Mouse (Mus musculus) forelimb bud, embryonic 11.5 days (tissue): Measurements from ENCODE around the gene Rcc1l.

Experiments
- DNase-seq: peaks from one replicate; pipeline ENCODE4 v3.0.0-alpha.2; 2012; ENCODE audit warnings: low read depth, low spot score

Rcc1l gene

DNA sequence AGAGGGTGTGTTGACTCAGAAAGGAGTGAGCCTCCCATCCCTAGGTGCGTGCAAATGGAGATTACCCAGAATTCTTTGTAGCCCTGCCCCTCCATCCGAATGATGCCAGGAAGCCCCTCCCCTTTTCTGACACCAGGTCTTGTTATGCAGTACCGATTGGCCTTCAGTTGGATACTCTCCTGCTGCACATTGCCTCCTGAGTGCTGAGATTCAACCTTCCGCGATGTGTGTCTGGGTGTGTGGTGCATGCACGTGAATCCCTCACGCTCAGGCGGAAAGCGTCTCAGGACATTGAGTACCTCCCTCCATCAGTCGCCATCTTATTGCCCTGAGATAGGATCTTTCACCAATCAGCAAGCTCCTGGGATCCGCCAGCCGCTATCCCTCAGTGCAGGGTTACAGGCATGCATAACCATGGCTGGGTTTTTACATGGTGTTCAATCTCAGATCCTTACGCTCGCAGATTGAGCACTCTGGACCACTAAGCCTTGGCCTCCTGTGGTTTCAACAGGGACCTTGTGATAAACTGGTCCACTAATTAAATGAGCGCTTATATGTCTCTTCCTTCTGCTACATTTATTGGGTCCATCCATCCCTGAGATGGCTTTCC is 57.7 kb downstream of the Rcc1l start:
- DNase-seq: no peak

DNA sequence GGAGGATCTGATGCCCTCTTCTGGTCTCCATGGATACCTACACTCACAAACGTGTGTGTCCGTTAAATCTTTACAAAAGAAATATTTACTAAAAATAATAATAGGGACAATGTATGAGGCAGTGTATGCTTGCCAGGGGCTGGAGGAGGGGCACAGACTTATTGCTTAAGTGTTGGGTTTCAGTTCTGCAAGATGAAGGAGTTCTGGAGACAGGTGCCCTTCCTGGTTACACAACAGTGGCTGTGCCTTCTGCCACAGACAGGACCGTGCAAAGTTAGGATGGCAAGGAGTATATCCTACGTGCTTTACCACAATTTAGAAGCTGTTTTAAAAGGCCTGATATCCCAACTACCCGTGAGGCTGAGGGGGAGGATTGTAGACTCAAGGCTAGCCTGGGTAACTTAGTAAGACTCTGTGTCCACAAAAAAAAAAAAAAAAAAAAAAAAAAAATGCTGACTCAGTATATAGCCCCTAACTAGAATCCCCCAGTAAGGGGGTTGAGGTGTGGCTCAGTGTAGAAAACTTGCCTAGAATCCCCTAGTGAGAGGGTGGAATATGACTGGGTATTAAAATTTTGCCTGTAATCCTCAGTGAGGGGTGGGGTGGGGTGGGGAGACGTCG is 60.8 kb downstream of the Rcc1l start:
- no peak for DNase-seq

DNA sequence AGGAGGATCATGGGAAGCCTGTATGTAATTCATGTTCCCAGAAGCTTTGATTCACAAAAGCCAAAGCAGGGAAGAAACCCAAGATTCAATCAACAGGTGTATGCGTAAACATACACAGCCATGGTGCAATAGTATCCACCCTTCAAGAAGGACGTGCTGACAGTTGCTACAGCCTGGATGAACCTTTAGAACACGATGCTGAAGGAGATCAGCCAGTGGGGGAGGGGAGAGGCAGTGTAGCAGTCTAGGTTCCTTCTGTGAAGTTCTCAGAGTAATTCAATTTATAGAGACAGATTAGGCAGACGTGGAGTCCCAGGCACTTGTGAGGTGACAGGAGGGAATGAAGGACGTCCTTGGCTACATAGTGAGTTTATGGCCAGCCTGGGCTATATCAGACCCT is 61.6 kb downstream of the Rcc1l start:
- no peak for DNase-seq

DNA sequence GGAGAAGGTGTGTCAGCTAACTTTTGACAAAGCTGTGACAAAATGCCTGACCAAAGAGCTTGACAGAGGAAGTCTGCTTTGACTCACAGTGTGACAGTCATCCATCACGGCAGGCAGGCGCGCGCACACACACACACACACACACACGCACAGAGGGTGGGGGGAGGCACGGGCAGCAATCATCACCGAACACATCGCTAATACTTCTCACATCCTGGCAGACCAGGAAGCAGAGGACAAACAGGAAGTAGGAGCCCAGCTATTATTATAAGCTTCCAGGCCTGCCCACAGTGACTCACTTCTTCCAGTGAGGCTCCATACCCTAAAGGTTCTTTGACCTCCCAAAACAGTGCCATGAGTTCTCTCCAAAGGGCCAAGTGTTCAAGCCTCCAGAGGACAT is 70.7 kb downstream of the Rcc1l start:
- no peak for DNase-seq

DNA sequence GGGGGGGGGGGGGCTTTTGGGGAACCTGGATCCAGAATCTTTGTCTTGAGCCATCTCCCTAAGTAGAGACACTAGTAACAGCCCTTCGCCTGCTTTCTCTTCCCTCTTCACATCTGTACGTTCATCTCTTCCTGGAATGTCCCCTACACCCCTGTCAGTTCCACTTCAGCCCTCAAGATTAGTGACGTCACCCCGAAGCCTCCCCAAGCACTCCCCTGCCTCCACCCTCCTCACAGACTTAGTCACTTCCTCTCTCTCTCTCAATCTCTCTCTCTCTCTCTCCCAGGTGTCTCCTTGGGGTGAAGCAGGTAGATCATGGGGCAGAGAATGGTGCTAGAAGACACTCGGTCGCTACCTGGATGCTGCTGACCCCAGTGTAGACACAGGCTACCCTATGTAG is 73.9 kb downstream of the Rcc1l start:
- DNase-seq: no peak

DNA sequence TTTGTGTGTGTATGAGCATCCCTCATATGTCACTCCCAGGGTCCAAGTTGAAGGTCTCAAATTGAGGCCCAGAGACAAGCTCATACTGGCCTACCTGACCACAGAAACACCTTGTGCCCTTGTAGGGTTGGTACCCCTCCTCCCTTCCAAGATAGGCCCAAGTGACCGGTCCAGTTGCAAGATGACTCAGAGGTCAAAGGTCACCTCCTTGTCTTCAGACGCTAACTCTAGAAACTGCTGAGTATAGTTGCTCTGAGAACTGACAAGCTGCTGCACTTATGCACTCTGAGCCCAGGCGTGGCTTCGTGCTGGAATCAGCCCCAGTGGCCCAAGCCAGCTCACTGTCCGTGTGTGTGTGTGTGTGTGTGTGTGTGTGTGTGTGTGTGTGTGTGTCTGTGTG is 74.7 kb downstream of the Rcc1l start:
- DNase-seq: no peak

DNA sequence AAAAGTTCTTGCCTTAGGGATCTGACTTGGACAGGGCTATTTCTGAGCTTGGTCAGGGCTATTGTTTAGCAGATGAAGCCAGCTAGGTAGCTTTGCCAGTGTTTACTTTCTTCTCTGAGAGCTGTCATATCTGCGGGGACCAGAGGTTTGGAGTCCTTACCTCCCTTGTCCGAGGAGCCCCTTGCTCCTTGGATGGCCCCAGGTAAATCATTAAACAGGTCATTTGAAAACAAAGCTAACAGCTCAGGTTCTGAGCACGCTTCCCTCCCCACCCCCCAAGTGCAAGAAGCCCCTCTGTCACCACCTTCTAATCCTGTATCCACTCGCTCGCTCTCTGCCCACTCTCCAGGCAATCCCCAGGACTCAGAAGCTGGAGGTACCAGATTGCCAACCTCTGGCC is 75.3 kb downstream of the Rcc1l start:
- DNase-seq: no peak

DNA sequence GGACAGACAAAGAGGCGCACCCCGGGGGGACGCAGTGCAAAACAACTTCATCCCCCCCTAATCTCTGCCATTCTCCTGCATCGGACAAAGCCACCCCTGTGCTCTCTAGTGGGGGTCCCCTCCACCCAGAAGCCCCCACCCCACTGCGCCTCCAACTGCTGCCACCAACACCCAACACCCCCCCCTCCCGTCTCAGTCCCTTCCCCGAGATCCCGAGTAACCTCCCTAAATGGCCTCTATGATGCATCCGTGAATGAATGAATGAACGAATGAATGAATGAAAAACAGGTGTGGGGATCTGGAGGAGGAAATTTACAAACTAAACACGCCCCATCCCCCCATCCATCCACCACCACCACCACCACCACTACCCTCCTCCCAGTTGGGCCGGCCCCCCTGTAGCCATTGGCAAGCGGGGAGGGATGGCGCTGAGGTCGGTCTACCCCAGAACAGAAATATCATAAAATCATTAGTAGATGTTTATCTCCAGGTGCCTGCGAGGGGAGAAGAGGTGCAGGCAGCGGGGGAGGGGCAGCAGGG is 76.3 kb downstream of the Rcc1l start:
- DNase-seq: peak; percentile 42

DNA sequence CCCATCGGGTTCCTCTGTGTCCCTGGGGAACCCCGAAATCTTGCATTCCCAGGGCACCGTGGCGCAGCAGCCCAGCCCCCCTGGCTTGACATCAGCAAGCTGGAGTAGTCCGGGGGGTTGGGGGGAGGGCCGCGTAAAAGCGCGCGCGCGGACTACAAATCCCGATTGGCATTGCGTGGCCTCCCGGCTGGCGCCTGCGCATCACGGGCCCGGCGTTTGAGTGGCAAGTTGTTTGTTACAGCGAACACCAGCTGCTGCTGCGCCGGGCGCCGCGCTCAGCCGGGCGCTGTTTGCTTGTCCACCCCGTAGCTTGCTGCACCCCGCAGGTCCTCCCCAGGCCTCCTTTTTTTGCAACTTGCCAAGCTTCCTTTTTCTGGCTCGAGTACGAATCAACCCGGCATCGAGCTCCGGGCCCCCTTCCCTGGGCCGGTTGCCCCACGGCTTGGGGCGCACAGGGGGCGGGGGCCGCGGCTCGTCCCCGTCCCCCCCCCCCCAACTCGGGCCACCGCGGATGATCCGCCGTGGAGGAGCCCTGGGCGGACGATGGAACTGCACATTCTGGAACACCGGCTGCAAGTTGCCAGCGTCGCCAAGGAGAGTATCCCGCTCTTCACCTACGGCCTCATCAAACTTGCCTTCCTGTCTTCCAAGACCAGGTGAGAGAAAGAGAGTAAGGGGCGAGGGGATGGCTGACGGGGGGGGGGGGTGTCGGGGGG is 76.9 kb downstream of the Rcc1l start, which contains the start of gene Castor2:
Castor2 (plus strand) TSS at position 216 of the 716 bp plus-strand sequence.
- DNase-seq: peak; percentile 92

DNA sequence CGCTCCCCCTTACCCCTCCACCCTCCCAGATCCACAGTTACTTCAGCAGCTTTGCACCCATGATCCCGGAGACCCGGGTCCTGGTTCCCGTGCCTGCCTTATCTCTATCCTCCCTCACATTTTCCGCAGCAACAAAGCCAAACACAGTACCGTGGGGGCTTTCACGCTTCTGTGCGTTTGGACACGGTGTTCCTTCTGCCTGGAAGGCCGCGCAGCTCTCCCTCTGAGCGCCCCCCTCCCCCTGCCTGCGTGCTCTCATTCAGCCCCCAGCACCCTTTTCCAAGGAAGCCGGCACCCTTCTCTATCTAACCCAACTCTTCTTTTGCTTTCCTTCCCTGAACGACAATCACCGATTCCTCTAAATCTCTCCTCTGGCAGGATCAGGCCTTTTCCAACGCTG is 77.6 kb downstream of the Rcc1l start:
- no peak for DNase-seq

DNA sequence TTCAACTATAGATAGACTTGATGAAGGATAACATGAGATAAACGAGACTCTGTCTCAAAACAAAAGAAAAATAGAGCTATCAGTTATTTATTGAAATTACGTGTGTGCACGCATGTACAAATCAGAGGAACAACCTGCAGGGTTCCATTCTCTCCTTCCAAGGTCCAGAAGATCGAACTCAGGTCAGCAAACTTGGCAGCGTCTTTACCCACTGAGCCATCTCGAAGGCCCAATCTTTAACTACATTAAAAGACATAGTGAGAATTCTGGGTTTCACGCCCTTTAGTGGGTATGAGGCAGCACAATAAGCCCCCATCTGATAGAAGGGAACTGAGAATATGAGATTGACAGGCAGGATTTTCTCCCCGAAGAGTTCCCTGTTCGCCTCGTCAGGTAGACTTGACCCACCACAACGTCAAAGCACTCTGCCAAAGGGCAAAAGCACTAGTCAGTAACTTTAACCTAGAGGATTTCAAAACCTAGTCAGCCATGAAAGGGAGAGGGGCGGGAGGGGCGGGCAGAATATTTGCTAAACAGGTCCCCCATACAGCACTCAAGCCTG is 78.2 kb downstream of the Rcc1l start:
- no peak for DNase-seq
